Mouse (Mus musculus) limb, embryonic 10.5 days (tissue): ENCODE results near the gene B3gat1. TPM values are rescaled to one million over a fixed set of nuclear protein-coding genes. Genes with fewer than 3 reads are reported as not detected.

Source experiments
- DNase-seq: peaks from one replicate; pipeline ENCODE4 v3.0.0-alpha.2; 2017; ENCODE audit warnings: low spot score
- H3K27ac ChIP-seq: fragments of 300-500 bp; sonication (generic); 2 replicates; pipeline ENCODE4 v1.5.1; 2016; ENCODE audit warnings: mild to moderate bottlenecking
- H3K27me3 ChIP-seq: fragments of 300-500 bp; sonication (generic); 2 replicates; pipeline ENCODE4 v1.6.1; 2016; ENCODE audit warnings: low read depth, mild to moderate bottlenecking; ENCODE audit not compliant: poor library complexity, severe bottlenecking
- H3K36me3 ChIP-seq: fragments of 300-500 bp; sonication (generic); 2 replicates; pipeline ENCODE4 v1.6.1; 2016; ENCODE audit warnings: mild to moderate bottlenecking, moderate library complexity
- H3K4me1 ChIP-seq: fragments of 300-500 bp; sonication (generic); 2 replicates; pipeline ENCODE4 v1.6.1; 2016
- H3K4me3 ChIP-seq: fragments of 300-500 bp; sonication (generic); 2 replicates; pipeline ENCODE4 v1.5.1; 2016; ENCODE audit warnings: mild to moderate bottlenecking, moderate library complexity
- H3K9me3 ChIP-seq: fragments of 300-500 bp; sonication (generic); replicated peaks from 2 replicates; pipeline ENCODE4 v1.6.1; 2016; ENCODE audit warnings: mild to moderate bottlenecking
- WGBS: fragments of 180-500 bp; shearing (Covaris S2); methylation state at CpG from one replicate; pipeline ENCODE4 v1.1.7; 2016; 5-methylcytosine and 5-hydroxymethylcytosine counted together
- polyA plus RNA-seq: library from polyadenylated mRNA; unstranded; fragments of >200 nt; fragmentation: Nextera tagmentation; extraction: Ambion mirVana; gene quantifications from 2 replicates; pipeline ENCODE4 v1.2.1, GENCODE M21; 2016

Gene B3gat1
- polyA plus RNA-seq, 1 experiment from 2014 or later, result 0.21 TPM

- DNase-seq, result peak; percentile 41
- under 1% methylated on average over 36 of the region's 37 CpGs for WGBS
- Histone ChIP-seq H3K4me1 (peaks cover 11% of the 10 kb centered on the region), H3K36me3 (no peaks in the 10 kb centered on the region), H3K4me3 (peak overlapping the region; percentile 60), H3K9me3 (no peaks in the 10 kb centered on the region), H3K27ac (no peak overlapping the region), H3K27me3 (peaks cover 53% of the 10 kb centered on the region)
Measured at GRCm38 (mm10) chr9:26733986-26734385, 458 bp downstream of the B3gat1 start.

- Histone ChIP-seq H3K36me3 (no peaks in the 10 kb centered on the region), H3K4me1 (peaks cover 11% of the 10 kb centered on the region), H3K27ac (no peak overlapping the region), H3K27me3 (peaks cover 44% of the 10 kb centered on the region), H3K9me3 (no peaks in the 10 kb centered on the region), H3K4me3 (no peak overlapping the region)
- 85% methylated on average over 5 of the region's 5 CpGs for WGBS
- no peak for DNase-seq
Measured at GRCm38 (mm10) chr9:26737116-26737515, 3.6 kb downstream of the B3gat1 start.

GRCm38 (mm10) chr9:26742817-26743216 is 9.3 kb downstream of the B3gat1 start:
- H3K36me3 ChIP-seq, result no peaks in the 10 kb centered on the region
- H3K9me3 ChIP-seq, result no peaks in the 10 kb centered on the region
- H3K4me1 ChIP-seq, result no peaks in the 10 kb centered on the region
- no peak overlapping the region for H3K4me3 ChIP-seq
- 91% methylated on average over 3 of the region's 3 CpGs for WGBS
- H3K27ac ChIP-seq, result no peak overlapping the region
- no peak for DNase-seq
- H3K27me3 ChIP-seq, result no peaks in the 10 kb centered on the region

- WGBS, result 72% methylated on average over 4 of the region's 4 CpGs
- Histone ChIP-seq H3K27ac (no peak overlapping the region), H3K4me3 (no peak overlapping the region), H3K27me3 (no peaks in the 10 kb centered on the region), H3K4me1 (no peaks in the 10 kb centered on the region), H3K36me3 (no peaks in the 10 kb centered on the region), H3K9me3 (no peaks in the 10 kb centered on the region)
- no peak for DNase-seq
Measured at GRCm38 (mm10) chr9:26747121-26747520, 13.6 kb downstream of the B3gat1 start.

GRCm38 (mm10) chr9:26748893-26749292 is 15.4 kb downstream of the B3gat1 start:
- no peaks in the 10 kb centered on the region for H3K36me3 ChIP-seq
- H3K27ac ChIP-seq, result no peak overlapping the region
- H3K27me3 ChIP-seq, result no peaks in the 10 kb centered on the region
- 80% methylated on average over 4 of the region's 4 CpGs for WGBS
- H3K9me3 ChIP-seq, result no peaks in the 10 kb centered on the region
- H3K4me3 ChIP-seq, result no peak overlapping the region
- no peak for DNase-seq
- no peaks in the 10 kb centered on the region for H3K4me1 ChIP-seq

- H3K4me1 ChIP-seq, result no peaks in the 10 kb centered on the region
- H3K27me3 ChIP-seq, result no peaks in the 10 kb centered on the region
- H3K9me3 ChIP-seq, result no peaks in the 10 kb centered on the region
- no peak overlapping the region for H3K27ac ChIP-seq
- DNase-seq, result peak; percentile 34
- no peak overlapping the region for H3K4me3 ChIP-seq
- no peaks in the 10 kb centered on the region for H3K36me3 ChIP-seq
- WGBS, result 40% methylated on average over 9 of the region's 9 CpGs
Measured at GRCm38 (mm10) chr9:26760081-26760480, 26.6 kb downstream of the B3gat1 start.

GRCm38 (mm10) chr9:26760576-26760975 is 27.0 kb downstream of the B3gat1 start:
- H3K9me3 ChIP-seq, result no peaks in the 10 kb centered on the region
- DNase-seq, result no peak
- no peaks in the 10 kb centered on the region for H3K27me3 ChIP-seq
- 82% methylated on average over 5 of the region's 5 CpGs for WGBS
- H3K27ac ChIP-seq, result no peak overlapping the region
- no peak overlapping the region for H3K4me3 ChIP-seq
- no peaks in the 10 kb centered on the region for H3K36me3 ChIP-seq
- no peaks in the 10 kb centered on the region for H3K4me1 ChIP-seq

- Histone ChIP-seq H3K9me3 (no peaks in the 10 kb centered on the region), H3K36me3 (no peaks in the 10 kb centered on the region), H3K27me3 (no peaks in the 10 kb centered on the region), H3K27ac (no peak overlapping the region), H3K4me1 (no peaks in the 10 kb centered on the region), H3K4me3 (no peak overlapping the region)
- 92% methylated on average over 6 of the region's 6 CpGs for WGBS
- DNase-seq, result no peak
Measured at GRCm38 (mm10) chr9:26762477-26762876, 28.9 kb downstream of the B3gat1 start.

- Histone ChIP-seq H3K9me3 (no peaks in the 10 kb centered on the region), H3K4me1 (no peaks in the 10 kb centered on the region), H3K36me3 (no peaks in the 10 kb centered on the region), H3K4me3 (no peak overlapping the region), H3K27me3 (no peaks in the 10 kb centered on the region), H3K27ac (no peak overlapping the region)
- DNase-seq, result no peak
- 83% methylated on average over 3 of the region's 3 CpGs for WGBS
Measured at GRCm38 (mm10) chr9:26768181-26768580, 34.7 kb downstream of the B3gat1 start.

GRCm38 (mm10) chr9:26775700-26776099 is 42.2 kb downstream of the B3gat1 start:
- H3K36me3 ChIP-seq, result no peaks in the 10 kb centered on the region
- no peaks in the 10 kb centered on the region for H3K9me3 ChIP-seq
- H3K27me3 ChIP-seq, result no peaks in the 10 kb centered on the region
- no peak for DNase-seq
- no peaks in the 10 kb centered on the region for H3K4me1 ChIP-seq
- H3K4me3 ChIP-seq, result no peak overlapping the region
- no peak overlapping the region for H3K27ac ChIP-seq
- WGBS, result 90% methylated on average over 2 of the region's 2 CpGs

GRCm38 (mm10) chr9:26776122-26776902 is 42.8 kb downstream of the B3gat1 start:
- 67% methylated on average over 6 of the region's 6 CpGs for WGBS
- no peaks in the 10 kb centered on the region for H3K36me3 ChIP-seq
- H3K9me3 ChIP-seq, result no peaks in the 10 kb centered on the region
- H3K27ac ChIP-seq, result no peak overlapping the region
- H3K4me3 ChIP-seq, result no peak overlapping the region
- no peaks in the 10 kb centered on the region for H3K27me3 ChIP-seq
- no peak for DNase-seq
- H3K4me1 ChIP-seq, result no peaks in the 10 kb centered on the region

- WGBS, result 88% methylated on average over 7 of the region's 7 CpGs
- H3K27ac ChIP-seq, result no peak overlapping the region
- no peak overlapping the region for H3K4me3 ChIP-seq
- H3K9me3 ChIP-seq, result no peaks in the 10 kb centered on the region
- no peaks in the 10 kb centered on the region for H3K27me3 ChIP-seq
- DNase-seq, result no peak
- H3K4me1 ChIP-seq, result no peaks in the 10 kb centered on the region
- H3K36me3 ChIP-seq, result no peaks in the 10 kb centered on the region
Measured at GRCm38 (mm10) chr9:26778421-26778820, 44.9 kb downstream of the B3gat1 start.

GRCm38 (mm10) chr9:26783414-26783975 is 50.0 kb downstream of the B3gat1 start:
- Histone ChIP-seq H3K27me3 (no peaks in the 10 kb centered on the region), H3K27ac (no peak overlapping the region), H3K9me3 (no peaks in the 10 kb centered on the region), H3K4me3 (no peak overlapping the region), H3K36me3 (no peaks in the 10 kb centered on the region), H3K4me1 (no peaks in the 10 kb centered on the region)
- 67% methylated on average over 7 of the region's 7 CpGs for WGBS
- DNase-seq, result no peak
